Mouse (Mus musculus) fat pad, adult 2 months (tissue): ENCODE measurements around the gene Slc39a11.

Experiments
- DNase-seq: peaks from one replicate; pipeline ENCODE4 v3.0.0-alpha.2; 2011; ENCODE audit warnings: low read depth, low spot score; ENCODE audit errors: extremely low read depth

The Slc39a11 gene

DNA sequence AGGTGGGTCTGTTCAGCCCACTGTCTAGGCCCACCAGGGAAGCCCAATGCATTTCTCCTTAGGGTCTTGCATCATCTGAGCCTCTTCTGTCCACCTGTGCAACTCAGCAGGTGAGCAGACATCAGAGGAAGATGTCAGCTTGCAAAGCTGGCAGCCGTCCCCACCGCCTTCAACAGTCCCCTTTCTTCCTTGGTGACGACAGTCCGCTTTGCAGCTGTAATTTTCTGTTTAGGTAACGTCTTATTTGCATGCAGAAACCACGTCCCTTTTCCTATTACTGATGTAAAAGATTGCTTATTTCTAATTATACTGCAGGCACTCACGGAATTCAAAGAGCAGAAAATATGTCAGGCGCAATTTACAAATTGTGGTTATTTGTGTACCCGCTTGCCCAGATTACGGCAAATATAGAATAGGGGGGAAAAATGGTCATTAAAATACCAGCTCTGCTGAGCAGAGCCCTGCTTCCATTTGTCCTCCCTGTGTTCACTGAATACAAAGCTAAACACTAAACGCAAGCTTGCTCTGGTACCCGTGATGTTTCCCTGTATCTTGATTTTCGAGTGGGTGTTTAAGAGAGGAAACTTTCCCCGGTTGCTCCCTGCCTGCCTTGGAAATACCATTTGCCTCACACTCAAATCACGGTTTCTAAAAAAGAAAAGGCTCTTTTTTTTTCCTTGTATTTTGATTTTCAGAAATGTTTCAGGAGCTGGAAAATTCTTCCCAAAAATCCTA, 230.8 kb downstream of the Slc39a11 start:
- DNase-seq: no peak

GRCm38 (mm10) chr11:113417948-113418347, 231.9 kb downstream of the Slc39a11 start:
- no peak for DNase-seq

- DNase-seq: no peak
These were observed 237.3 kb downstream of the Slc39a11 start for GRCm38 (mm10) chr11:113412545-113412944.

DNA sequence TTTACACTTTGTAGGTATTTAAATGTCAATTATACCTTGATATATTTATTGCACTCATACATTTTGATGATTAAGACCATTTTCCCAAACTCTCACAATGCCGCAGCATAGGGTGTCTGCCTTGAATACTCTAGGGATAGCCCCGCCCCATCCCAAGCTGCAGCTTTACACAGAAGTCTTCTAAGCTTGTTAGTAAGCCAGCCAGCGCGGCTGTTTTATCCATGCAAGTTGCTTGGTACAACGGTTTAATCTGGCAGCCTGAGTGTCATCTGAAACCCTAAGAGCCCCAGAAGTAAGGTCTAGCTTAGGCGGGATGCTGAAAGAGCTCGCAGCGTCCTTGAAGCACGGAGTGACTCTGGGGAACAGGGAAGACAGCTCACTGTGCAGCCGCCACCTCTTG, 238.1 kb downstream of the Slc39a11 start:
- no peak for DNase-seq

DNA sequence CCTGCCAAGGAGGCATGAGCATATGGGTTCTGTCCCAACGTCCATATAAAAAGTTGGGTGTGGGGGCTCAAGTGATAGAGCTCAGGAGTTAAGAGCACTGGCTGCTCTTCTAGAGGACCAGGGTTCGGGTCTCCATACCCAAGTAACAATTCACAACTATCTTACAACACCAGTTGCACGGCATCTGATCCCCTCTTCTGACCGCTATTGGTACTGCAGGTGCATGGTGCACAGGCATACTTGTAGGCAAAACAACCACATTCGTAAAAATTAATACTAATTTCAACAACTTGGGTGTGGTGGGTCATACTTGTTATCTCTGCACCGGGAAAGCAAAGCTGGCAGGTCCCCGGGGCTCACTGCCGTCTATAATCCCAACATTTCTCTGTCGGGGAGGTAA, 240.8 kb downstream of the Slc39a11 start:
- no peak for DNase-seq

- DNase-seq: no peak
These were observed 242.4 kb downstream of the Slc39a11 start for GRCm38 (mm10) chr11:113407474-113407873.

- no peak for DNase-seq
These were observed 249.0 kb downstream of the Slc39a11 start for GRCm38 (mm10) chr11:113400868-113401267.

DNA sequence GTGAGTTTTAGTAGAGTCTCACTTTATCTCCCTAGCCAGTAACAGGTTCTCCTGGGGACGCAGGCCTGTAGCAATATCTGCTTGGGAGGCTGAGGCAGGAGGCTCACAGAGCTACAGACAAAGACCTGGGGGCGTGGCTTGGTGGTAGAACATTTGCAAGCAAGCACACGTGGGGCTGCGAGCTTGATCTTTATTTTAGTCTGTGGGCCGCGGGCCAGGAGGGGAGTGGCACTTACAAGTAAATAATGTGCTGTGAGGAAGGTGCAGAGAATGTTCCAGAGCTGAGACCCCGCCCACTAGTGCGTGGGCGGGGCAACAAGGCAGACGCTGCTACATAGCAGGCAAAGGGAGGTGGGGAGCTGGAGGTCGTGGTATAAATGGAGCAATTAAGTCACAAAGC, 250.3 kb downstream of the Slc39a11 start:
- DNase-seq: no peak

GRCm38 (mm10) chr11:113397394-113397793, 252.5 kb downstream of the Slc39a11 start:
- DNase-seq: no peak

GRCm38 (mm10) chr11:113393366-113394150, 256.3 kb downstream of the Slc39a11 start:
- DNase-seq: no peak

DNA sequence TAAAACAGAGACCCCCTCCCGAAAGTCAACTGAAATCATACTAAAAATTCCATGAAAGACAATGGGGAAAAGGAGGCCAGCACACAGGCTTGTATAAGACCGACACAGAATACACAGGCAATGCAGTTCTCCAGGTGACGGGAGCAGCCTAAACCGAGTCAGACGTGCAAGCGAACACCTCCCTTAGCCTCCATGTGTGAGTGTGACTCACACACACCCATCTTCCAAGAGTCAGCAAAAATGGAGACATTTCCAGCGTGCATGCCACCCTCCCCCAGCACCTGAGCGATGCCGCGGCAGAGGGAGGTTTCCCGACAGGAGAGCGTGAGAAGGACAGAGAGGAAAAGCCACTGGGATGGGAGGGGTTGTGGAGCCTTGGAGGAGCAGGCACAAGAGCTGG, 258.2 kb downstream of the Slc39a11 start:
- DNase-seq: no peak

DNA sequence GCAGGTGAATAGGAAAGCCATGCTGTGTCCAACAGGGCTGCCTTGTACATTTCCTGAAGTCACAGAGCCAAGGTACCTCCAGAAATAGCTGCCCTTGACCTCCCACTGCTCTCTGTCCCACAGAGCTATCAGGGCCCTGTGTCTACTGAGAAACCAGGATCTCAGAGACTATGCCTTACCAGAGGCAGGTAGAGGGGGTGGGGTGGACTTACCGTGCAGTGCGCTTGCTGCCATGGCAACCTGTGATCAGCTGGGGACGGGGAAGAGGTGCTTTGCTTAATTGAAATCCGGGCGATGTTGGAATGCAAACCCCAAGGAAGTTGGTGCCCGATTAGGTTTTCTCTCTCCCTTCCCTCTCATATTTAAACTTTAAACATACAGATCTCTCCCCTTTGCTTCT, 260.2 kb downstream of the Slc39a11 start:
- no peak for DNase-seq

GRCm38 (mm10) chr11:113382674-113383571, 267.0 kb downstream of the Slc39a11 start:
- DNase-seq: no peak

DNA sequence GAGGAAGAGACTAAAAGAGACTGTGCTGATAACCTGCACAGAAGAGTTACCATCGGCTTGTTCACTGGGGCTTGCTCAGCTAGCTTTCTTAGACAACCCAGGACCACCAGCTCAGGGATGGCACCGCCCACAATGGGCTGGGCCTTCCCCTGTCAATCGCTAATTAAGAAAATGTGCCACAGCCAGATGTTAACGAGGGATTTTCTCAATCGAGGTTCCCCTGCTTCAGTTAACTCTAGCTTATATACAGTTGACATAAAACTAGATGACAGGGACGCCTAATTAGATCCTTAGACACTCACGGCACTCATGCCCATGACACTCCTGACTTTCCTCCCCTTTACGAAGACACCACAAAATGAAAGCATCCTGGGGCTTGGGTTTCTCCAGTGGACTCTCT, 268.3 kb downstream of the Slc39a11 start:
- no peak for DNase-seq

DNA sequence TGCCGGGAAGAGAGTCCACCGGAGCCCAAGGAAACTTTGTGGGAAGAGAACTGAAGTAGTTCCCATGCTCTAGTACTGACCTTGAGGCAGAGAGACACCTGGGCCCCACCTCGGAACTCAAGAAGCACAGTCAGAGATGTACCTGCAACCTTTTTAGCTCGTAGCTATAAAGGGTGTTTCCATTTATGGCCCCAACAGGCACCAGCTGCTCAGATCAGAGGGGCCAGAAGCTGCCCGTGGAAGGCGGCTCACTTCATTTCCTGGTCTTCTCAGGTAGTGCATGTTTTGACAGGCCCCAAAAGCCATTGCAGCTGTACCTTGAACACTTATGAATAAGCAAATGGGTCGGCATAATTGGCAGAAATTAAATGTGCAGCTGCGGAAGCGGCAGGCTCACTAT, 271.0 kb downstream of the Slc39a11 start:
- no peak for DNase-seq

GRCm38 (mm10) chr11:113376066-113376465, 273.8 kb downstream of the Slc39a11 start:
- no peak for DNase-seq

GRCm38 (mm10) chr11:113373926-113374325, 276.0 kb downstream of the Slc39a11 start:
- DNase-seq: no peak

- no peak for DNase-seq
These were observed 276.5 kb downstream of the Slc39a11 start for GRCm38 (mm10) chr11:113373331-113373730.

GRCm38 (mm10) chr11:113368046-113368445, 281.8 kb downstream of the Slc39a11 start:
- no peak for DNase-seq

DNA sequence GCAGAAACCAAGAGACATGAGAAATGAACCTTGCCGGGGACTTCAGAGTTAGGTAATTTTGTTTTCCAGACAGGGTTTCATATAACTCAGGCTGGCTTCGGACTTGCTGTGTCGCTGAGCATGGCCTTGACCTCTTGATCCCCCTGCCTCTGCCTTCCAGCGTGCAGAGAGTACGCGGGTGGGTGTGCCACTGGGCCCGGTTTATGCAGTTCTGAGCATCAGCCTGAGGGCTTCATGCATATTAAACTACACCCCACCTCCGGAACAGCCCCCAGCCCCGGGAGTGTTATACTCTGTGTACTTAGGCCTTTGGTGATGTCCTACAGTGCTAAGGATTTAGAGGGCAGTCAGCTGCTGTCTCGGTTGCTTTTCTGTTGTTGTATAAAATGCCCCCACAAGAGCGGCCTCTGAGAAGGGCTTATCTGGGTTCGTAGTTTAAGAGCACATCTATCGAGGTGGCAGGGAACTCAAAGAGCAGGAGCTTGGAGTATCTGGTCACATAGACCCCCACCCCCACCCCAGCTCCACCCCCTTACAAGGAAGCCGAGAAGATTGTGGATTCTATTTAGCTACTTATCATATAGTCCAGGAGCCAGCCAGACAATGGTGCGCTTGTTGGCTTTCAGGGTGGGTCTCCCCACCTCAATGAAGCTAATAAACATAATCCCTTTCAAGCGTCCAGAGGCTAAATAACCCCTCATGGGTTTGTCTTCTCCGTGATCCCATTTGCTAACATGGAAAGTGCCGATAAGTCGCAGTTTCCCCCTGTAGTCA, 283.4 kb downstream of the Slc39a11 start:
- no peak for DNase-seq

DNA sequence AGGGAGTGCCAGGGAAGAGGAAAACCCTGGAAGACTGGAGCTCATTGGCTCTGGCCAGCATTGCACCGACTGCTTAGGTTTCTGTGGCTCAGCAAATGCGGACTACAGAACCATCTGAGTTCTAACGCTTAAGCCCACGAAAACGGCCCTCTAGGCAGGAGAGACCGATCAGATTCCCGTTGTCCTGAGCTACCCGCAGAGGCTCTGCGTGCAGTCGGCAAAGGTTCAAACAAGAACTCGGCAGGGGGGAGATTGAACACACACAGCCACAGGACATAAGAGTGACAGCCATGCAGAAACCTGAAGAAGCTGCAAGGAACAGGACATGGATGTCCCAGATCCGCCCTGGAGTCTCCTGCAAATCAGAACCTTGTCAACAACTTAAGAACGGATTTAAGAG, 286.1 kb downstream of the Slc39a11 start:
- no peak for DNase-seq
